Mouse (Mus musculus) colon, adult 2 months (tissue): ENCODE results near the gene Casp7. TPM values are rescaled to one million over a fixed set of nuclear protein-coding genes. Genes with fewer than 3 reads are reported as not detected.

ENCODE experiments used
- polyA plus RNA-seq: library from polyadenylated mRNA; depleted of rRNA; stranded (reverse); fragments of >200 nt; gene quantifications from 2 replicates; pipeline ENCODE4 v1.2.3, GENCODE M21; 2012; rRNA removed

Gene Casp7
- polyA plus RNA-seq: 53.5 and 61.3 TPM in 2 replicates

GRCm38 (mm10) chr19:56396669-56397621 lies at the start of gene Casp7:
Casp7 (plus strand) TSS chr19:56397129.

DNA sequence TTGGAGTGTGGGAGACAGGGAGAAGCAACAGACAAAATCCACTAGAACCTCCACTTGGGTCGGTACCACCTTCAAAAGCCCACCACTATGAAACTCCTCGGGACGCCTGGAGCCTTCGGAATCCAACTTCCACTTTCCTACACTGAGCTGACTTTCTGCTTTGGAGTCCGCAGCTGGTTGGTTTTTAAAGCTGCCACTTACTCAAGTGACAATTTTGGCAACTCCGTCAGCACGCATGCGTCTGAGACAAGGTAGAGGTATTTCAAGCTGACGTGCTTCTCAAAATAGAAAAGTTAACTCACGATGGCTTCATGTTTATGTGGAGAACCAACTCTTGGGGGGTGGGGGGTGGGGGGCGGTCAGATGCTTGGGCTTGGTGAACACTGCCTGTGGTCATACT lies 7.0 kb upstream of the Casp7 start, which contains the start of gene Nrap:
Gene Nrap (minus strand): TSS at position 159 of the 400 bp plus-strand sequence.

GRCm38 (mm10) chr19:56461522-56462101 lies 64.7 kb downstream of the Casp7 start, which contains the start of gene Plekhs1:
Plekhs1 (plus strand) TSS chr19:56461640.

Other genes with a start within 250 kb of the Casp7 start
- gene Habp2, start 110.0 kb upstream of the Casp7 start, polyA plus RNA-seq: 0.62 TPM in 1 of 2 replicates, not detected in the other
- gene Nrap, start 7.1 kb upstream of the Casp7 start, polyA plus RNA-seq: 4.6 and 5.2 TPM in 2 replicates
- gene Plekhs1, start 64.5 kb downstream of the Casp7 start, polyA plus RNA-seq: 0.22 and 0.31 TPM in 2 replicates
- 4.1 and 4.5 TPM in 2 replicates for gene Dclre1a, start 151.1 kb downstream of the Casp7 start, polyA plus RNA-seq
- gene Nhlrc2, start 151.1 kb downstream of the Casp7 start, polyA plus RNA-seq: 9.9 and 10.9 TPM in 2 replicates